Mouse (Mus musculus) embryo, embryonic 11.5 days (tissue): ENCODE measurements around the gene Lad1.

ENCODE experiments used
- DNase-seq: peaks from one replicate; pipeline ENCODE4 v3.0.0-alpha.2; 2012; ENCODE audit warnings: low read depth, low spot score

Lad1 gene

GRCm38 (mm10) chr1:135807546-135807945, 10.9 kb upstream of the Lad1 start:
- no peak for DNase-seq

- no peak for DNase-seq
Measured at GRCm38 (mm10) chr1:135810180-135810579, 8.2 kb upstream of the Lad1 start.

- peak; percentile 59 for DNase-seq
Measured at GRCm38 (mm10) chr1:135811016-135811646, 7.3 kb upstream of the Lad1 start.

GRCm38 (mm10) chr1:135812205-135812604, 6.2 kb upstream of the Lad1 start:
- DNase-seq, result no peak

DNA sequence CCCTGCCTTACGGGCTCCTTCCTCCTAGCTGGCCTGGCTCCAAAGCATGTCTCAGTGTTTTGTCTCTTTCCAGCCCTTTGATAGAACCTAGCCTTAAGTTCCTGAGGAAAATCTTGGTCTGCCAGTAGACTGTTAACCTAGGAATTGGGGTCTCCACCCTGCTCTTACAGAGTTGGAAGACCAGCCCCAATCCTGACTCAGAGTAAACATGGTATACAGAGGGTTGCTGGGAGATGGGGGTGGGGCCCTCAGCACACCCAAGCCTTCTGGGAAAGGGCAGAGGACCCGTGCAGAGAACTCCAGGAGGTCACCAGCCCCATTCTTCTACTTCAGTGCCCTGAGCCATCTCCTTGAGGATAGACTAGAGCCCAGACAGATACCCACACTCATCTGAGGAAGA, 5.8 kb upstream of the Lad1 start:
- no peak for DNase-seq

- DNase-seq, result no peak
Measured at GRCm38 (mm10) chr1:135813071-135813470, 5.3 kb upstream of the Lad1 start.

DNA sequence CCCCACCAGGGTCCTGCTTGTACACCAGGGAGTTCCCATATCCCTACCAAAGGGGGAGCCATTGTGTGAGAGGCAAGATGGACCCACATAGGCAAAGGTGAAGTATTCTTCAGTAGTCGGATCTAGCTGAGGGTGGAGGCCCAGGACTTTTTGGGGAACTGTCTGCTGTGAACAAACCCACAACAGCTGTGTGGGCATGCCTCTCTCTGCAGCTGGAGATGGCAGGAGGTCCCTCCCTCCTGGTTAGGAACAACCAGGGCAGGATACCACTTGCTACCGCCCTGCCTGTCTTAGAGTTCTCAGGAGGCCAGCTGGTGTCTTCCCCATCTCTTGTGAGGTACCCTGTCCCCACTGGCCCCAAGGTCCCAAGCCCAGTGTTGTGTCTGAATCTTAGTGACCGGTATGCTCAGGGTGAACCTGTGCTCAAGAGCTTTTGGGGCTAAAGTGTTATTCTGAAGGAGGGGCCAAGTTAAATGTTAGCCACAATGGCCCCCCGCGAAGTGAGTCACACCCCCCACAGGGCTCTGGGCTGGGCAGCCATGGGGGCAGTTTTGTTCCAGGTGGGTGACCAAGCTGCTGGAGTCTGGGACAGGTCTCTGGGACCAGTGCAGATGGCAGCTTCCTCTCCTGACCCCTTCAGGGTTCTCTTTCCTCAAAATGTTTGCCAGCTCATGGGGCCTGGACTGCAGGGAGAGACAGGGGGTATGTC, 4.6 kb upstream of the Lad1 start:
- no peak for DNase-seq

DNA sequence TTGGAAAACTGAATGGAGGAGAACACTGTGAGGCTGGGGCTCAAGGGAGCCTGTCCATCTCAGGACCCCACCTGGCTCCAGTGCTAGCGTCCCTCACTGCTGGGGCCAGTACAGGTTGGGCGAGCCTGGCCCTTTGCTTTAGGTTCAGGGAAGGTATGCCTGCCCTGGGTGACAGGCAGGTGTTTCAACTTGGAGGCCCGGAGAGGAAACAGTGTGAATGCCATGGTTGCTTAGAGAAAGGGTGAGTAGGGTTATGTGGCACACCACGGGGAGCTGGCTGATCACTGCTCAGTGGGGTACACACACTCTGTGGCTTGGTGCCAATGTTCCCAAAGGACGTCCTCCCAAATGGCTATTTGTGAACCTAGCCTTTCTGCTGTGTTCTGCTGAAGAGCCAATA, 3.9 kb upstream of the Lad1 start:
- no peak for DNase-seq

GRCm38 (mm10) chr1:135817595-135817994, 803 bp upstream of the Lad1 start:
- no peak for DNase-seq

- no peak for DNase-seq
Measured at GRCm38 (mm10) chr1:135820071-135820470, 1.7 kb downstream of the Lad1 start.

DNA sequence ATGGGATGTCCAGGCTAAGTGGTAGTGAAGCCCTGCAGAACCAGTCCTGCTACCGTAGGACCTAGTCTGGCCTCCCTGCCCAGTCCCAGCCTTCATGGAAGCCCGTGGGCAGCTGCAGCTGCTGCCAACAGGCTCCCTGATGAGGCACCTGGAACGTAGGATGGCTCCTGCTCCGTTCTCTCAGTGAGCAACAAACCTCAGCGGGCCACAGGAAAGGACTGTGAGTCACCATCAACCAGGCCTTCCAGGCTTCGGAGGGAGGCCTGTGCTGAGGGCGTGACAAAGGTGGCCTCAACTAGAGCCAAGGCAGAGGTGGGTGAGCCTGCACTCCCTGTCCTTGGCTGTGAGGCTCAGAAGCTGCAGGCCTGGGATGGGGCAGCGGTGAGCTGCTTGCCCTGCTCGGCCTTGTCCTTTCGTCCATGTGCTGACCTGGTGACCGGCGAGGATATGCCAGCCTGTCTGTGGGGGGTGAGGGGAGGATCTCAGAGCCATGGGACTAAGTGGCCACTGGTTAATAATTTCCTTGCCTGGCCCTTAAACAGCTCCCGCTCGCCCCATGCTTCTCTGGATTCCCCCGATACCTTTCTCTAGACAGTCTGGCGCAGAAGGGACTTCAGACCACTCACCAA, 2.5 kb downstream of the Lad1 start:
- DNase-seq, result no peak

GRCm38 (mm10) chr1:135821780-135822179, 3.4 kb downstream of the Lad1 start:
- DNase-seq, result no peak

DNA sequence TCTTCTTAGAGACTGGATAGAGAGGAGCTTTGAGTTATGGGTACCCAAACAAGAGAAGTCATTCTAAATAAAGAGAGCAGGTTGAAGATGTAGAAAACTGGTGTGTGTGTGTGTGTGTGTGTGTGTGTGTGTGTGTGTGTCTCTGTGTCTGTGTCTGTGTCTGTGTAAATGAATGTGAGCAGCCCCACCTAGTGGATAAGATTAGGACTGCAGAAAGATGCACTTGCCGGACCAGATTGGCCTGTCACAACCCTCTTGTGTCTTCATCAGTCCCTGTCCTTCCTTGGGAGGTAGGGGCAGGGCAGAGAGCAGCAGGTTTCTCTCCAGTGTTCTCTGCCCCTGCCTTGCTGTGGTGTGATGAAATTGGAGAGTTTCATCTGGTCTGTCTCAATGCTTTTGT, 10.5 kb downstream of the Lad1 start:
- no peak for DNase-seq

- no peak for DNase-seq
Measured at GRCm38 (mm10) chr1:135834206-135834859, 15.9 kb downstream of the Lad1 start.

DNA sequence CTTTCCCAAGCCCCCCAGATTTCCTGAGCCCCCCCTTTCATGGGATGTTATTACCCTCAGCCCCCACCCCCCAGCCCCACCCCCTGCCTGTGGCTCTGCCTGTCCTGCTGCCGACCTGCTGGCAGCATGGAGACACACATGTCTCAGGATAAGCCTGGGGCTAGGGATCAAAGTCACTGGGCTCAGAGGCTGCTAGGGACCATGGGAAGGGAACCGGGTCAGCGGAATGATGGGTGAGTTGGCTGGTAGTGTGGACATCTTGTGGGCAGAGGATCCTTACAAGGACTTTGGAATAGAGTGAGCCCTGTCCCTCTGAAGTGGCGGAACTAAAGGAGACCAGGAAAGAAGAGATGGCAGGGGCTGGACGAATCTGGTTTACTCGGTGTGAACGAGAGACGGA, 16.6 kb downstream of the Lad1 start:
- no peak for DNase-seq

DNA sequence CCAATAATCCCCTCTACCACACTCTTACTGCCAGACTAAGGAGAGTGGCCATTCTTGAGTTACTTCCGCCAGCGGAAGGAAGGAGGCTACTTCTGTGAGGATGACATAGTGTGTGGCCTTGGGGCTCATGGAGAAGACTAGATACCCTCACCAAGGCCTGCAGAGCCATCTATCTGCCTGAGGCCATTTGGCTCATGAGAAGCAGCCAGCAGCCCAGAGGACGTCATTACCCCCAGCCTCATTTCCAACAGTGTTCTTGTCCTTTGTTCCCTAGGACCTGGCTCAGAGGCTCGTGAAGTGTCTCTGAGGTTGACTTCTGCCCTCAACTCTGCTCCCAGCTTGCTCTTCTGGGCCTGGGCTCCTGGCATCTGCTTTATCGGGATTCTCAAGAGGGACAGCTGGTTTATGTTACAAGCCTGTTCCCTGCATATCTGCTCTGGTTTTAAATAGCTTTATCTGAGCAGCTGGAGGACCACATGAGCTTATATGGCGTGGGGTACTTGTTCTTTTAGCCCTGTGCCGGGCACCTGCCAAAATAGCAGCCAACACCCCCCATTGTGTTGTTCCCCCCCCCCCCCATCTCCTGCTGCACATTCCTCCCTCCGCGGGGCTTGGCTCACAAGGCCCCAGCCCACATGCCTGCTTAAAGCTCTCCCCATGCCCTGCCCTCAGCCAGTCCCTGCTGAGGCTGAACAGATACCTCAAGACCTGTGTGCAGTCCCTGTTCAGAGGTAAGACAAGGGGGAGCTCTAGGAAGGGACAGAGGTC, 17.5 kb downstream of the Lad1 start, which contains the start of gene Tnnt2:
Gene Tnnt2 (plus strand): TSS at position 639 of the 768 bp plus-strand sequence.
- DNase-seq, result no peak

GRCm38 (mm10) chr1:135838626-135839025, 20.2 kb downstream of the Lad1 start:
- DNase-seq, result no peak

DNA sequence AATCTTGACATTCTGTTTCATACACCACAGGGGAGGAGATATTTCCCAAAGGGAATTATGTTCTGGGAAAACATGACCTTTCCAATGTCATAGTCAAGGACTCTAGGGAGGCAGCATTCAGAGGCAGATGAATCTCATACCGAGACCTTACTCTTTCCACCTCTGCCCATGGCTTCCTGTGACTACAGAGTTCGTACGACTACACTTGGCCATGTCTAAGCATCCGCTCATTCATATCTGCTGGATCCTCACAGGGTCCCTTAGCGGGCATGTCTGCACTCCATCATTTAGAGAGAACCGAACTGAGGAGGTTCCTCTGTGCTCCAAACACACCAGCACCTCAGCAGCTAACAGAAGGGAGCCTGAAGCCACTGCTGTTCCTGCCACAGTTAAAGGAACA, 20.7 kb downstream of the Lad1 start:
- no peak for DNase-seq

- no peak for DNase-seq
Measured at GRCm38 (mm10) chr1:135840675-135841395, 22.4 kb downstream of the Lad1 start.

DNA sequence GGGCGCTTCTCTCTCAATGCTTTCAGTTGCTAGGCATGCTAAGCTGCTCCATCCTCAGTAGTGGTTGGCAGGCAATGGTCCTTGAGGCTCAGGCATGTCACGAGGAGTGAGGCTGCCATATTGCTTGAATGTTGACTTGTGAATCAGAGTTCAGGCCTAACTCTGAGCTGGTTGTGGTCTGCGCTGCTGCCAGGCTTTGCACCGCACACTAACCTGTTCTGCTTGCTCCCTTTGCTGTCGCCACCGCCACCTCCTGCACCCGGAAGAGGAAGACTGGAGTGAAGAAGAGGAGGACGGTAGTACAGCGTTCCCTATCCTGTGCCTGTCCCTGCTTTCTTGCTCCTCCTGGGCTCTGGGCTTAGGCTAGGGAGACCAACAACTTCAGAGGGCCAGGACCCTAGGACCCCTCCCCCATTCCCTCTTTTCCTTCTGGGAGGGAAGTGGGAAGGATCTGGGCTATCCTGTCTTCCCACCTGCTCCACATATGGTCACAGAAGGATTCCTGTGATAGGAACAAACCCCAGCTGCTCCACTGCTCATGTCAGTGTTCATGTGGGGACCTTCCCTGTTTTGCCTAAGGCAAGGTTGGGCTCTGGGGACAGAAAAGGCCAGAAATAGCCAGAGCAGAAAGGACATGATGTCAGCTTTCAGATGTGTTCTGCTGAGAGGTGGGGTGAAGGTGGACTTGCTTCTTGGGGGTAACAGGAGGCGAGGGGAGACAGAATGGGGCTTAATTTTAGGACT, 25.3 kb downstream of the Lad1 start:
- no peak for DNase-seq
